Mouse (Mus musculus): Measurements from ENCODE around the gene Upb1. TPM values are rescaled to one million over a fixed set of nuclear protein-coding genes. Genes with fewer than 3 reads are reported as not detected.

Gene Upb1
- polyA plus RNA-seq, 1 experiment: 1.0 TPM

- H3K27ac ChIP-seq (ENCODE audit: insufficient read depth, low read depth, low read length): no peak overlapping the region
- WGBS: 90% methylated on average over 19 of the region's 19 CpGs
- H3K4me1 ChIP-seq (ENCODE audit: control insufficient read depth, insufficient read depth, insufficient read length, low read length): peaks cover 22% of the 10 kb centered on the region; the same call in 1 of the 2 replicates
- TF ChIP-seq CTCF (IDR thresholded peaks at IDR 0.05; ENCODE audit: extremely low read depth, insufficient read length, insufficient replicate concordance, low read depth, low read length): no peak
- no peak for TF ChIP-seq POLR2A (IDR thresholded peaks at IDR 0.05; ENCODE audit: low read depth, low read length)
- no peaks in the 10 kb centered on the region for H3K36me3 ChIP-seq (ENCODE audit: control insufficient read depth, insufficient read depth, low read length)
- H3K27me3 ChIP-seq (ENCODE audit: control insufficient read depth, insufficient read depth, low read length): no peaks in the 10 kb centered on the region
- no peak overlapping the region for H3K4me3 ChIP-seq (ENCODE audit: low read depth, low read length)
These were observed 43.4 kb downstream of the Upb1 start for GRCm38 (mm10) chr10:75444111-75444826.

GRCm38 (mm10) chr10:75445030-75445429 lies 44.1 kb downstream of the Upb1 start:
- Histone ChIP-seq H3K27me3 (ENCODE audit: control insufficient read depth, insufficient read depth, low read length) (no peaks in the 10 kb centered on the region), H3K36me3 (ENCODE audit: control insufficient read depth, insufficient read depth, low read length) (no peaks in the 10 kb centered on the region), H3K4me3 (ENCODE audit: low read depth, low read length) (no peak overlapping the region), H3K4me1 (ENCODE audit: control insufficient read depth, insufficient read depth, insufficient read length, low read length) (peaks cover 22% of the 10 kb centered on the region; the same call in 1 of the 2 replicates), H3K27ac (ENCODE audit: insufficient read depth, low read depth, low read length) (no peak overlapping the region)
- TF ChIP-seq POLR2A (IDR thresholded peaks at IDR 0.05; ENCODE audit: low read depth, low read length) (no peak), CTCF (IDR thresholded peaks at IDR 0.05; ENCODE audit: extremely low read depth, insufficient read length, insufficient replicate concordance, low read depth, low read length) (no peak)
- 54% methylated on average over 8 of the region's 8 CpGs for WGBS

- H3K4me3 ChIP-seq (ENCODE audit: low read depth, low read length): no peak overlapping the region
- no peaks in the 10 kb centered on the region for H3K36me3 ChIP-seq (ENCODE audit: control insufficient read depth, insufficient read depth, low read length)
- H3K27me3 ChIP-seq (ENCODE audit: control insufficient read depth, insufficient read depth, low read length): no peaks in the 10 kb centered on the region
- no peak overlapping the region for H3K27ac ChIP-seq (ENCODE audit: insufficient read depth, low read depth, low read length)
- TF ChIP-seq CTCF (IDR thresholded peaks at IDR 0.05; ENCODE audit: extremely low read depth, insufficient read length, insufficient replicate concordance, low read depth, low read length) (no peak), POLR2A (IDR thresholded peaks at IDR 0.05; ENCODE audit: low read depth, low read length) (no peak)
- H3K4me1 ChIP-seq (ENCODE audit: control insufficient read depth, insufficient read depth, insufficient read length, low read length): peaks cover 11% of the 10 kb centered on the region; the same call in 1 of the 2 replicates
- WGBS: 66% methylated on average over 13 of the region's 13 CpGs
These were observed 45.7 kb downstream of the Upb1 start for GRCm38 (mm10) chr10:75446501-75447083.

GRCm38 (mm10) chr10:75447489-75447888 lies 46.6 kb downstream of the Upb1 start:
- peaks cover 5% of the 10 kb centered on the region; the same call in 1 of the 2 replicates for H3K4me1 ChIP-seq (ENCODE audit: control insufficient read depth, insufficient read depth, insufficient read length, low read length)
- H3K27ac ChIP-seq (ENCODE audit: insufficient read depth, low read depth, low read length): no peak overlapping the region
- H3K27me3 ChIP-seq (ENCODE audit: control insufficient read depth, insufficient read depth, low read length): no peaks in the 10 kb centered on the region
- no peak for TF ChIP-seq CTCF (IDR thresholded peaks at IDR 0.05; ENCODE audit: extremely low read depth, insufficient read length, insufficient replicate concordance, low read depth, low read length)
- no peak for TF ChIP-seq POLR2A (IDR thresholded peaks at IDR 0.05; ENCODE audit: low read depth, low read length)
- no peak overlapping the region for H3K4me3 ChIP-seq (ENCODE audit: low read depth, low read length)
- 78% methylated on average over 11 of the region's 11 CpGs for WGBS
- no peaks in the 10 kb centered on the region for H3K36me3 ChIP-seq (ENCODE audit: control insufficient read depth, insufficient read depth, low read length)

- Histone ChIP-seq H3K4me3 (ENCODE audit: low read depth, low read length) (no peak overlapping the region), H3K27ac (ENCODE audit: insufficient read depth, low read depth, low read length) (no peak overlapping the region), H3K27me3 (ENCODE audit: control insufficient read depth, insufficient read depth, low read length) (no peaks in the 10 kb centered on the region), H3K4me1 (ENCODE audit: control insufficient read depth, insufficient read depth, insufficient read length, low read length) (0 out of 2 replicates have a peak, but pooled peaks cover 2% of the 10 kb centered on the region), H3K36me3 (ENCODE audit: control insufficient read depth, insufficient read depth, low read length) (no peaks in the 10 kb centered on the region)
- WGBS: 70% methylated on average over 6 of the region's 6 CpGs
- TF ChIP-seq CTCF (IDR thresholded peaks at IDR 0.05; ENCODE audit: extremely low read depth, insufficient read length, insufficient replicate concordance, low read depth, low read length) (no peak), POLR2A (IDR thresholded peaks at IDR 0.05; ENCODE audit: low read depth, low read length) (no peak)
These were observed 48.0 kb downstream of the Upb1 start for GRCm38 (mm10) chr10:75448806-75449420.

GRCm38 (mm10) chr10:75450331-75450730 lies 49.4 kb downstream of the Upb1 start:
- Histone ChIP-seq H3K4me1 (ENCODE audit: control insufficient read depth, insufficient read depth, insufficient read length, low read length) (0 out of 2 replicates have a peak, but pooled peaks cover 2% of the 10 kb centered on the region), H3K4me3 (ENCODE audit: low read depth, low read length) (no peak overlapping the region), H3K36me3 (ENCODE audit: control insufficient read depth, insufficient read depth, low read length) (no peaks in the 10 kb centered on the region), H3K27me3 (ENCODE audit: control insufficient read depth, insufficient read depth, low read length) (no peaks in the 10 kb centered on the region), H3K27ac (ENCODE audit: insufficient read depth, low read depth, low read length) (no peak overlapping the region)
- WGBS: 92% methylated on average over 8 of the region's 8 CpGs
- TF ChIP-seq POLR2A (IDR thresholded peaks at IDR 0.05; ENCODE audit: low read depth, low read length): no peak
- no peak for TF ChIP-seq CTCF (IDR thresholded peaks at IDR 0.05; ENCODE audit: extremely low read depth, insufficient read length, insufficient replicate concordance, low read depth, low read length)

Measured in small intestine, adult 2 months (tissue).